Mouse (Mus musculus) thymus, postnatal 36 days (tissue): ENCODE measurements at regions not wholly inside any gene's neighbourhood (a gene's known extent, or its start where the extent isn't known, plus 50 kb on each side); places are given as distances from the start of the nearest gene placed in this dataset.

ENCODE experiments used
- DNase-seq, 2 experiments: peaks; one replicate each; pipeline ENCODE4 v3.0.0; 2022; ENCODE audit warnings: mixed read lengths in 2 of 2

- no peak for DNase-seq
Observed at GRCm38 (mm10) chr1:142838663-142839062, 801.8 kb upstream of the B3galt2 start.

DNA sequence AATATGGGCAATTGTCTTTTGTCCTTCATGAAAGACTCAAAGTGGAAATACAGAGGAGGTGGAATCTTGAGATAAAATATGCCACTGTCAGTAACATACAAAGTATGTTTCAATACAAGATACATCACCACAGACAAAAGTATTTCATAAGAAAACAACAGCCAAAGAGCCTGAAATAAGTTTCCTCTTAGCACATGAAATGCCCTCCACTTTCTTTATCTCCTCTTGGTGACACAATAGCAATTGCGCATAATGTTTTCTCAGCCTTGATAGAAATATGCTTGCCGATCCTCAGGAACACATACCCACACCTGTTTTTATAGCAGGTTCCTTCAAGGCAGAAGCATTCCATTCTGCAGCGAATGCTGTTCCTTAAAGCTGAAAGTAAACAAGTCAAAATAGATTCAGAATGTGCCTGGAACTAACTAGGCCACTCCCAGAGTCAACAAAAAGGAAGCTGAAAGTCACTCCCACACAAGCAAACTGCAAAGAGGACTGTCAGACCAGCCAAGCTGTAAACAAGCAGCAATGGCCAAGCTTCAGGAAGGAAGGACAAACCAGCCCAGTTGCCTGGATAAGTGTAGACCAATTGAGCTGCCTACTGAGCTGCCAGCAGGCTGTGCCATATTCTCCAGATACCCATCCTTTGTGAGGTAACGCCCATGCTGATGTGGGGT, 773.3 kb upstream of the B3galt2 start:
- no peak for DNase-seq

- no peak for DNase-seq
Observed at GRCm38 (mm10) chr1:142891842-142892241, 748.6 kb upstream of the B3galt2 start.

GRCm38 (mm10) chr1:142893156-142893555, 747.3 kb upstream of the B3galt2 start:
- no peak for DNase-seq

- no peak for DNase-seq
Observed at GRCm38 (mm10) chr1:142894145-142894544, 746.3 kb upstream of the B3galt2 start.

DNA sequence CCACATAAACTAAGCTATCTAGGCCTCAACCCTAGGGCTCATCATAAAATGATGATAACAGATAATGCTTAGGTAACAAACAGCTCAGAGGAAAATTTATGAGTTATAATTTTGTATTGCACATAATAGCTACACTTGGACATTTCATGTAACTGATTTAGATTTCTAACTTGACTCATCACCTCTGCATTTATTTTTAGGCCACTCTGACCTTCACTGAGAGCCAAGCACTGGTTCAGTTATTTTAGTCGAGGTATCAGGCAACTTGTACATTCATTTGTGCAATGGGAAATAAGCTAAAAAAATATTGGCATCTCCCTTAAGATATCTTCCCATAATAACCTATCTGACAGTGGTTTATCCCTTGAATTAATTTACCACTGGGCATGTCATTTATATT, 745.4 kb upstream of the B3galt2 start:
- DNase-seq, result no peak

GRCm38 (mm10) chr1:142909907-142910306, 730.6 kb upstream of the B3galt2 start:
- DNase-seq, result no peak

- DNase-seq, result no peak
Observed at GRCm38 (mm10) chr1:142956686-142957085, 683.8 kb upstream of the B3galt2 start.

DNA sequence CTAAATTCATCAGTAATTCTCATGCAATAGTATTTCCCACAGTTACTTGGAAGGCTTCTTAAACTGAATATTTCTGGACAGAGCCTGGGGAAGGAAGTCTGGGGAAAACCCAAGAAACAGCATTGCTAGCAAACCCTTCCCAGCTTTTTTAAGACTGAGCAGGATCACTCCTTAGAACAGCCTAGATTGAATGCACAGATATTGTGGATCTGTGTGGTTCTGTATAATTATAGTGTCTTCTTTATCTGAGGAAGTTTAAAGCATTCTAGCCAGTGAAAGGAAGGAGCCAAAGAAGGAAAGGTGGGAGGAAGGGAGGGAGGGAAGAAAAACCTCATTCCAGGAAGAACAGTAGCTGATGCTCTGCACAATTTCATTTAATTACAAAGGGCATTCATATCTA, 669.0 kb upstream of the B3galt2 start:
- DNase-seq, result no peak

GRCm38 (mm10) chr1:142973387-142973786, 667.1 kb upstream of the B3galt2 start:
- DNase-seq, result no peak

- DNase-seq, result no peak
Observed at GRCm38 (mm10) chr1:142982994-142983393, 657.5 kb upstream of the B3galt2 start.

- no peak for DNase-seq
Observed at GRCm38 (mm10) chr1:142983641-142984040, 656.8 kb upstream of the B3galt2 start.

- no peak for DNase-seq
Observed at GRCm38 (mm10) chr1:142985516-142985915, 654.9 kb upstream of the B3galt2 start.

DNA sequence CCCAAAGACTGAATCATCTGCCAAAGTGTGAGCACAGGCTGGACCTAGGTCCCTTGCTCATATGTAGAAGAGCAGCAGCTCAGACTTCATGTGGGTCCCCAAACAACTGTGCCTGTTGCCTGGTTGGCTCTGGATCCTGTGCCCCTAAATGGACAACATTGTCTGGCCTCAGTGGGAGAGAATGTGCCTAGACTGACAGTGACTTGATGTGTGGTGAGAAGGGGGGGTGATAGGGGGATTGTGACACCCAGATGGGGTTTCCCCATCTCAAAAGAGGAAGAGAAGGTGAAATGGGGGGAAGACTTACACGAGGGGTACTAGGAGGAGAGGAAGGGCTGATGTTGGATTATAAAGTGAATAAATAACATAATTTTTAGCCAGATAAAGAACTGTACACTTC, 640.2 kb upstream of the B3galt2 start:
- DNase-seq, result no peak

DNA sequence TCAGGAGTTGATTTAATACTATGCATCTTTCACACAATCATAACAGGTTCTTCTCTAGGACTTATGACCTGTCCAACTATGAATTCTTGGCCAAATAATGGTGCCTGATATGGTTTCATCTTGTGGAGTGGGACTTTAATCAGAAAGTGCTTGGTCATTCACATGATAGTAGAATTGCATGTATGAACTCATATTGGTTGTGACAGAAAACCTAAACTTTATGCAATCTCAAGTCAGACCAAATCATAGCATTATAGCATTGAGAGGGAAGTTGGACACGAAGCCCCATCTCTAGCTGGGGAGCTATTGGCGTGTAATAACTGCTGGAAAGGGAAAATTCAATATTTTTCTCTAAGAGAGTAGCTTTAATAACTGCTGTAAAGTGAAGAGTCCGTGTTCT, 639.4 kb upstream of the B3galt2 start:
- DNase-seq, result no peak

DNA sequence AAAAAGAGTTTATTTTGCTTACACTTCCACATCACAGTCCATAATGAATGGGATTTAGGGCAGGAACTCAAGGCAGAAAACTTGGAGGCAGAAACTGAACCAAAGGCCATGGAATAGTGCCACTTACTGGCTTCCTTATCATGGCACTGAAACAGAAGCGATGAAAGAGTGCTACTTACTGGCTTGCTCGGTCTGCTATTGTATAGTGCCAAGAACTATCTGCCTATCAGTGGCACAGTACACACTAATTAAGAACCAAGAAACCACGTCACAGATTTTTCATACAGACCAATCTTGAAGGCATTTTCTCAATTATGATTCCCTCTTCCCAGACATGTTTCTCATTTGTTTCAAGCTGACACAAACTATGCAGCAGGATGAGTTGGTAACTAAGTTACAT, 634.4 kb upstream of the B3galt2 start:
- no peak for DNase-seq

DNA sequence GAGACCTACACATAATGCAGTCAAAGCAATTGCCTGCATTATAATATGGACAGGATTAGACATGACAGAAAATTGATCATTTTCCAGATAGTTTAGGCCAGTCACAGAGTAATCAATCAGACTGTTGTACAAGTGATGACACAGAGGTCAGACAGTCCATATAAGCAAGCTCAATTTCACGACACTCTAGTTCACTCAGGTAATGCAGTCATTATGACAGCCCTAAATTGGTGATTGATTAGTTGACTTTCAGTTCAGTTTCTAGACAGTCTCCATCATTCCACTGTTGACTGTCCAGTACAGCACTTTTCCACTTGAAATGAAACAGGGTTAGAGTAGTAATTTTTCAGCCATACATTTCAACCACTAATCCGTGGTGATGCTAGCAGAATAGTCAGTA, 620.5 kb upstream of the B3galt2 start:
- no peak for DNase-seq

GRCm38 (mm10) chr1:143053161-143053560, 587.3 kb upstream of the B3galt2 start:
- DNase-seq, result no peak

GRCm38 (mm10) chr1:143053599-143053998, 586.9 kb upstream of the B3galt2 start:
- no peak for DNase-seq

DNA sequence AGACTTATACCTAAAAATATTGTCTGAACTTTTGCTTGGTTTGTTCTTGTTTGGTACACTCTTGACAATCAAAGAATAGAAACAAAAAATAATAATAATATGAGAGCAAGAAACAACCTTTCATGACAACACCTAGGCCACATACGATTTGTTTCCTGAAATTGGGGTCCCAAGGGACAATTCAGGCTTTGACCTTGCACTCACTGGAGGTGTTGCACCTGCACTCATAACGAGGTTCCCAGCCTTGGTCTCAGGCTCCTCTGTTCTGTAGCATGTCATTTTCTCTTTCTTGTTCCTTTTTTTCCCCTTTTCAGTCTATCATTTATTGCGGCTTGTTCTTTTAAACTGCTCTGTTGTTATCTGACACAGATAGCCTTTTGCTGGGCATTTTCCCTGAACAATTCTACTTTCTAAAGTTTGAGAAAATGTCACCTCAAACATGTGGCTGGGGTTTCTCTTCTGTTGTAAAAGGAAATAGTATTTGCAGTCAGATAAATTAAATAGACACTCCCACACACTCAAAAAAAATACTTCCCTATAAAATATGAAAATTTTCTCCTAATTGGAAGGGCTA, 585.9 kb upstream of the B3galt2 start:
- no peak for DNase-seq

- DNase-seq, result no peak
Observed at GRCm38 (mm10) chr1:143060698-143061576, 579.5 kb upstream of the B3galt2 start.

- no peak for DNase-seq
Observed at GRCm38 (mm10) chr1:143065493-143065892, 575.0 kb upstream of the B3galt2 start.

GRCm38 (mm10) chr1:143071781-143072382, 568.6 kb upstream of the B3galt2 start:
- no peak for DNase-seq

DNA sequence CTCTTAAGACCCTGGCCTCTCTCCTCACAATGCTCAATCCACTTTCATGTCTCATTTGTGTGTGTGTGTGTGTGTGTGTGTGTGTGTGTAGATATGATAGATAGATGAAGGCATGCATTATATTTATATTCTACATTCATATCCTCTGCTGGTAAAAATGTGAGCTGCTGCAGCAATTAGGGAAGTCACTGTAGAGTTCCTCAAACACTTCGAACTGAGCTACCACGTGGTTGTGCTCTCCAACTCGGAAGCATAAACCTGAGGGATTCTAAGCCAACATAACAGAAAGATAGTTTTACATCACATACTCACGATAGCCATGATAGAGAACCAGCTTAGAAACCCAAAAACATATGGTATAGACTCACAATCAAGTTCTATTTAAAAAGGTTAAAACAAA, 565.5 kb upstream of the B3galt2 start:
- DNase-seq, result no peak
